Mouse (Mus musculus): Measurements from ENCODE around the gene Bbs5. TPM values are rescaled to one million over a fixed set of nuclear protein-coding genes. Genes with fewer than 3 reads are reported as not detected.
"Not testable (repeated sequence)": the region's sequence is repeated elsewhere in the genome, so short reads cannot be mapped to it uniquely, and the experiment has no call there.

Gene Bbs5
- polyA plus RNA-seq, 1 experiment from 2014 or later, result 3.5 TPM

GRCm38 (mm10) chr2:69631449-69631848, 15.5 kb upstream of the Bbs5 start:
- Histone ChIP-seq H3K27ac (replicated peaks) (no peak overlapping the region), H3K4me3 (replicated peaks) (no peak overlapping the region), H3K36me3 (replicated peaks) (no peaks in the 10 kb centered on the region), H3K4me1 (replicated peaks) (no peaks in the 10 kb centered on the region; the same call in 1 of the 2 replicates), H3K9ac (no peak overlapping the region), H3K27me3 (peaks cover 2% of the 10 kb centered on the region), H3K9me3 (replicated peaks) (no peaks in the 10 kb centered on the region), H3K4me2 (no peak overlapping the region)
- no peak for ATAC-seq (ENCODE audit: insufficient read depth)
- WGBS (ENCODE audit: insufficient replicate concordance), result 63% methylated on average over 2 of the region's 2 CpGs

DNA sequence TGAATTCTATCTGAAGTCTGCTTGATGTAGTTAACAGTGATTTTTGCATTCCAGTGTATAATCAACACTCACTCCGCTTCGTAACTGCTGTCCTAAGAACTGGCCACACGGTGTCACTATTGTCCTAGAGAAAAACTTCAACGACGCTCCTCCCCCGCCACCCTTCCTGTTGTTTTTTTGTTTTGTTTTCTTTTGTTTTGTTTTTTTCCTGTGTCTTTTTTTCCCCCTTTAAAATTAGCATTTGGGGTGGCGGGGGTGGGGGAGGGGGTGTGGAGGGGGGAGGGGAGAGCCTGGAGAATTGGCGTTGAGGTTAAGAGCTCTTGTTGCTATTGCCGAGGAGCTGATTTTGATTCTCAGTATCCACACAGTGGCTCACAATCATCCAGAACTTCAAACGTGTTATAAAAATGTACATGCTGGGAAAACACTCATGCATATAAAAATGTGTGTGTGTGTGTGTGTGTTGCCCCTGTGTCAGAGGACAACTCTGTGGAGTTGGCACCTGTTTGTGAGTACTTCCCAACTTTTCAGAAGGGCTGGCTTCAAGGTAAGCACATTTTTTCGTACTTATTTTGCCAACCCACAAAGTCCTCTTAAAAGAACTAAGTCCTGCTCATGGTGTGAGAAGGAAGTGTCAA, 11.8 kb upstream of the Bbs5 start:
- Histone ChIP-seq H3K4me3 (replicated peaks) (peak overlapping the region; percentile 57), H3K27ac (replicated peaks) (no peak overlapping the region), H3K4me1 (replicated peaks) (no peaks in the 10 kb centered on the region; the same call in 1 of the 2 replicates), H3K9me3 (replicated peaks) (no peaks in the 10 kb centered on the region), H3K9ac (no peak overlapping the region), H3K27me3 (peaks cover 2% of the 10 kb centered on the region), H3K36me3 (replicated peaks) (no peaks in the 10 kb centered on the region), H3K4me2 (peak overlapping the region; percentile 60)
- ATAC-seq (ENCODE audit: insufficient read depth), result no peak
- 9% methylated on average over 11 of the region's 11 CpGs for WGBS (ENCODE audit: insufficient replicate concordance)

DNA sequence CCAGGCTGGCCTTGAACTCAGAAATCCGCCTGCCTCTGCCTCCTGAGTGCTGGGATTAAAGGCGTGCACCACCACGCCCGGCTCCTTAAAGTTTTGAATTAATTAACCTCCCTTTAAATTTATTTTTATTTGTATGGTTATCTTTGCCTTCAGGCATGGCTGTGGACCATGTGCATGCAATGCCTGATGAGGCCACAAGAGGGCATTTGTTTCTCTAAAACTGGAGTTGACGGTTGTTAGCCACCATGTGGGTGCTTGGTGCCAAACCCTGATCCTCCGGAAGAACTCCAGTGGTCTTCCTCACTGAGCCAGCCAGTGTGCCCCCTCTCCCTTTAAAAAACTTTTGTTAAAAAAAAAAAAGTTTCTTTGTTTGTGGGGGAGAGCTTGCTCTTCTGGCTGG, 11.2 kb upstream of the Bbs5 start:
- Histone ChIP-seq H3K9ac (no peak overlapping the region), H3K27ac (replicated peaks) (no peak overlapping the region), H3K27me3 (peaks cover 2% of the 10 kb centered on the region), H3K36me3 (replicated peaks) (no peaks in the 10 kb centered on the region), H3K4me1 (replicated peaks) (no peaks in the 10 kb centered on the region; the same call in 1 of the 2 replicates), H3K4me3 (replicated peaks) (0 out of 2 replicates have a peak overlapping the region, but pooled peaks have one; percentile 57), H3K4me2 (peak overlapping the region; percentile 60), H3K9me3 (replicated peaks) (no peaks in the 10 kb centered on the region)
- no peak for ATAC-seq (ENCODE audit: insufficient read depth)
- 38% methylated on average over 6 of the region's 6 CpGs for WGBS (ENCODE audit: insufficient replicate concordance)

DNA sequence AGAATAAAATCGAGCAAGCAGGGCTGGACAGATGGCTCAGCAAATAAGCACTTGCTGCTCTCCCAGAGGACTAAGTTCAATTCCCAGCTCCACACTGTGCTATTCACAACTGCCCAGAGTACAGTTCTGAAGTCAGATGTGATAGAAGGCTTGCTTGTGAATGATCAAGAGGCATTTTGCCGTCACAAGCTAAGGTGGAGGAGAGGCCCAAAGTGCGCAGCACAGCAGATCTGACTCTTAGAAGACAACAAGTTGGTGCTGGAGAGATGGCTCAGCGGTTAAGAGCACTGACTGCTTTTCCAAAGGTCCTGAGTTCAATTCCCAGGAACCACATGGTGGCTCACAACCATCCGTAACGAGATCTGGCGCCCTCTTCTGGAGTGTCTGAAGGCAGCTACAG, 9.0 kb upstream of the Bbs5 start:
- H3K4me2 ChIP-seq; H3K9me3 ChIP-seq (replicated peaks); H3K36me3 ChIP-seq (replicated peaks); H3K27me3 ChIP-seq; H3K27ac ChIP-seq (replicated peaks); ATAC-seq (ENCODE audit: insufficient read depth); H3K9ac ChIP-seq; H3K4me1 ChIP-seq (replicated peaks); H3K4me3 ChIP-seq (replicated peaks): not testable (repeated sequence)
- WGBS (ENCODE audit: insufficient replicate concordance), result 63% methylated on average over 7 of the region's 7 CpGs

GRCm38 (mm10) chr2:69640100-69640499, 6.9 kb upstream of the Bbs5 start:
- Histone ChIP-seq H3K9ac (no peak overlapping the region), H3K4me2 (no peak overlapping the region), H3K9me3 (replicated peaks) (no peaks in the 10 kb centered on the region), H3K36me3 (replicated peaks) (no peaks in the 10 kb centered on the region), H3K27ac (replicated peaks) (no peak overlapping the region), H3K4me3 (replicated peaks) (no peak overlapping the region), H3K27me3 (no peaks in the 10 kb centered on the region), H3K4me1 (replicated peaks) (no peaks in the 10 kb centered on the region; the same call in 1 of the 2 replicates)
- WGBS (ENCODE audit: insufficient replicate concordance), result 69% methylated on average over 10 of the region's 10 CpGs
- no peak for ATAC-seq (ENCODE audit: insufficient read depth)

DNA sequence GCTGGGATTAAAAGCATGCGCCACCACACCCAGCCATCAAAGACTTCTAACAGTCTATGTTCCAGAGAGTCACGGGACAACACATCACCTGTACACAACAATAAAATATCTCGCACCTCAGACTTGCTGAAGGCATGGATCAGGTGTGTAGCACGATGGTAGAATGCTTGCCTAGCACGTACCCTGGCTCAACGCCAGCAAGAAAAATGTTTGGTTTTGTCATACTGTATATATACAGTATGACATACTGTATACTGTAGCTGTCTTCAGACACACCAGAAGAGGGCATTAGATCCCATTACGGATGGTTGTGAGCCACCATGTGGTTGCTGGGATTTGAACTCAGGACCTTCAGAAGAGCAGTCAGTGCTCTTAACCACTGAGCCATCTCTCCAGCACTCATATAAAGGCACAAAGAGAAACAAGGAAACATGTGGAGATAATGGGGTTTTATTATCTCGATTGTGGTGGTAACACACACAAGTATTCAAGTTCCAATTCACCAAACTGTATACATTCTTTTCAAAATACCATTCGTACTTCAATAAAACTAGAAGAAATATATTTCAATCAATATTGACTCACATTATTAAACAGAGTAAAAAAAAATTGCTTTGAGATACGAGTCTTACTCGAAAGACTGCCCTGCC, 1.9 kb upstream of the Bbs5 start:
- H3K27me3 ChIP-seq, result no peaks in the 10 kb centered on the region
- no peak overlapping the region for H3K9ac ChIP-seq
- H3K27ac ChIP-seq (replicated peaks), result no peak overlapping the region
- H3K36me3 ChIP-seq (replicated peaks), result no peaks in the 10 kb centered on the region
- WGBS (ENCODE audit: insufficient replicate concordance), result 71% methylated on average over 11 of the region's 11 CpGs
- no peak overlapping the region for H3K4me2 ChIP-seq
- H3K4me3 ChIP-seq (replicated peaks), result no peak overlapping the region
- H3K4me1 ChIP-seq (replicated peaks), result peaks cover 13% of the 10 kb centered on the region
- ATAC-seq (ENCODE audit: insufficient read depth), result no peak
- no peaks in the 10 kb centered on the region for H3K9me3 ChIP-seq (replicated peaks)

GRCm38 (mm10) chr2:69649716-69650115, 2.7 kb downstream of the Bbs5 start:
- no peaks in the 10 kb centered on the region for H3K36me3 ChIP-seq (replicated peaks)
- H3K27ac ChIP-seq (replicated peaks), result no peak overlapping the region
- H3K4me2 ChIP-seq, result no peak overlapping the region
- no peak overlapping the region for H3K9ac ChIP-seq
- WGBS (ENCODE audit: insufficient replicate concordance), result 71% methylated on average over 5 of the region's 5 CpGs
- no peak for ATAC-seq (ENCODE audit: insufficient read depth)
- H3K27me3 ChIP-seq, result no peaks in the 10 kb centered on the region
- H3K4me1 ChIP-seq (replicated peaks), result peaks cover 13% of the 10 kb centered on the region
- H3K9me3 ChIP-seq (replicated peaks), result no peaks in the 10 kb centered on the region
- no peak overlapping the region for H3K4me3 ChIP-seq (replicated peaks)

DNA sequence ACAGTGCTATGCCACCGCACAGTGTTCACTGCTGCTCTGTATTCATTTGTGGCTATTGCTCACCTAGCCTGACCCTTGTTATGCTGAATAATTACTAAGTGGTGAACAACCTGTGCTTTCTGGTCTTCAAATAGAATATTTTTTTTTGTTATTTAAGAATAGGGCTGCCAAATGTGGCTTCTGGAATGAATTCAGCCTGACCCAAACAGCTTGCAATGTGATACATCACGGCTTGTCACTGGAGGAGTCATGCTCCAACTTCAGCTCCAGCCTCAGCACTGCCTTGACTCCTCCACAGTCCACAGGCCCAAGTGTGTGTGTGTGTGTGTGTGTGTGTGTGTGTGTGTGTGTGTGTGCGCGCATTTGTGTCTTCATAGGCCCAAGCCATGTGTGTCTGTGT, 12.4 kb downstream of the Bbs5 start:
- Histone ChIP-seq H3K27me3 (no peaks in the 10 kb centered on the region), H3K9ac (no peak overlapping the region), H3K4me2 (no peak overlapping the region), H3K9me3 (replicated peaks) (no peaks in the 10 kb centered on the region), H3K4me3 (replicated peaks) (no peak overlapping the region), H3K27ac (replicated peaks) (no peak overlapping the region), H3K36me3 (replicated peaks) (no peaks in the 10 kb centered on the region), H3K4me1 (replicated peaks) (no peaks in the 10 kb centered on the region)
- 82% methylated on average over 4 of the region's 4 CpGs for whole genome bisulfite sequencing (ENCODE audit: insufficient replicate concordance)
- no peak for ATAC-seq (ENCODE audit: insufficient read depth)

DNA sequence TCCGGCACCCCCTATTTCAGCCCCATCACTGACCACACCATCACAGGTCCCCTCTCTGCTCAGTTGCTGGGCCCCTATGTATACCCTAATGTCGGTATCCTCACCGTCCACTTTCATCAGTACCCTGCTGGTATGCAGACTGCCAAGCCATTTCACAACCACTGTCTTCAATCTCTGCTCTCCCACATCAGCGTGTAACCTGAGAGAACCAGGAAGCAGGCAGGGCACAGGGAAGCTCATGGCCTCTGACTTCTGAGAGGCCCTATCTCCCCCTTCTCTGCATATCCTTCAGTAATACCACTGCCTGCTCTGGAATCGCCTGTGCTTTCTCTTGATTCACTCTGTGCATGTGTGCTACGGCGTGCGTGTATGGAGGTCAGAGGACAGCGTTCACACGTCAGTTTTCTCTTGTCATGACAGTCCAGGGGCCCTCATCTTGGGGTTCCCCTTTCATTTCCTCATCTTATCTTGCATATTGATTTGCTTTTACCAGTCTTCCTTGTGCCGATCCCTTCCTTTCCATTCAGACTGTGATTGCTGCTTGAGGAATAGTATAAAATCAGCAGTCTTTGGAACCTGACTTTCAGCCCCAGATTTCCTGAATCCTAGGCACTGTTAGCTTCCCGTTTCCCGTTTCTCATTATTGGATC, 17.0 kb downstream of the Bbs5 start:
- H3K4me3 ChIP-seq (replicated peaks), result no peak overlapping the region
- H3K27ac ChIP-seq (replicated peaks), result no peak overlapping the region
- H3K9me3 ChIP-seq (replicated peaks), result no peaks in the 10 kb centered on the region
- 0 out of 2 replicates have a peak overlapping the region, but pooled peaks have one; percentile 10 for H3K4me2 ChIP-seq
- no peak overlapping the region for H3K9ac ChIP-seq
- ATAC-seq (ENCODE audit: insufficient read depth), result no peak
- 67% methylated on average over 13 of the region's 13 CpGs for WGBS (ENCODE audit: insufficient replicate concordance)
- no peaks in the 10 kb centered on the region for H3K4me1 ChIP-seq (replicated peaks)
- no peaks in the 10 kb centered on the region for H3K27me3 ChIP-seq
- no peaks in the 10 kb centered on the region for H3K36me3 ChIP-seq (replicated peaks)

GRCm38 (mm10) chr2:69667656-69668055, 20.7 kb downstream of the Bbs5 start:
- no peaks in the 10 kb centered on the region for H3K36me3 ChIP-seq (replicated peaks)
- H3K4me1 ChIP-seq (replicated peaks), result no peaks in the 10 kb centered on the region
- H3K27ac ChIP-seq (replicated peaks), result no peak overlapping the region
- H3K4me3 ChIP-seq (replicated peaks), result no peak overlapping the region
- H3K27me3 ChIP-seq, result no peaks in the 10 kb centered on the region
- H3K9ac ChIP-seq, result no peak overlapping the region
- H3K4me2 ChIP-seq, result no peak overlapping the region
- WGBS (ENCODE audit: insufficient replicate concordance), result 79% methylated on average over 4 of the region's 4 CpGs
- ATAC-seq (ENCODE audit: insufficient read depth), result no peak
- no peaks in the 10 kb centered on the region for H3K9me3 ChIP-seq (replicated peaks)

DNA sequence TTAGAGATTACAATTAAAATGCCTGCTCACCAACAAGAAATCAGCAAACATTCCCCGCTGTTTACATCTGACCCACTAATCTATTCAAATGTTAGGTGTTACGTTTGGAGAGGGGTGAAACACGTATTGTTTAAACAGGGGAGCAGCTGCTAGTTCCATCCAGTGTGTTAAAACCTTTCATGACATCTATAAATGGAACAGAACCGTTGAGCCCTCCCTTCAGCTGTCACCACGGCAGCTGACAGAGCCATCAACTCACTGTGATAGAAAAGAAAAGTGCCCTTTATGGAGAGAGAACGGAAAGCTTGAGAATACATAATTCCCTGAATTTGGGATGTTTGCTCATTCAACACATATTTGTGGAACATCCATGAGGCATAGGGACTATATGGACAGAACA, 21.4 kb downstream of the Bbs5 start:
- Histone ChIP-seq H3K4me3 (replicated peaks) (no peak overlapping the region), H3K4me2 (no peak overlapping the region), H3K4me1 (replicated peaks) (no peaks in the 10 kb centered on the region), H3K36me3 (replicated peaks) (no peaks in the 10 kb centered on the region), H3K27me3 (no peaks in the 10 kb centered on the region), H3K9ac (no peak overlapping the region), H3K27ac (replicated peaks) (no peak overlapping the region), H3K9me3 (replicated peaks) (no peaks in the 10 kb centered on the region)
- WGBS (ENCODE audit: insufficient replicate concordance), result 64% methylated on average over 6 of the region's 6 CpGs
- ATAC-seq (ENCODE audit: insufficient read depth), result no peak
